Mouse (Mus musculus) CH12.LX (cell line): ENCODE data around the gene Rassf2. TPM values are rescaled to one million over a fixed set of nuclear protein-coding genes. Genes with fewer than 3 reads are reported as not detected.

Experiments
- DNase-seq: peaks from one replicate; pipeline ENCODE4 v3.0.0-alpha.2; 2013; ENCODE audit errors: extremely low read depth
- H3K27ac ChIP-seq: 2 replicates; pipeline ENCODE4 v1.5.1; 2012; ENCODE audit warnings: low read depth, mild to moderate bottlenecking, control low read depth, moderate library complexity; ENCODE audit not compliant: insufficient read depth
- H3K27me3 ChIP-seq: replicated peaks from 2 replicates; pipeline ENCODE3; 2012; ENCODE audit warnings: inconsistent platforms
- H3K36me3 ChIP-seq, 2 experiments: replicated peaks in 1 of 2; 2 replicates each; pipeline versions ENCODE3 to v1.6.1; 2012; ENCODE audit warnings: inconsistent platforms in 1 of 2, low read length in 1 of 2, mild to moderate bottlenecking in 1 of 2, mixed read lengths in 1 of 2, moderate library complexity in 1 of 2; ENCODE audit not compliant: control insufficient read depth in 1 of 2, insufficient read depth in 1 of 2
- H3K4me1 ChIP-seq, 2 experiments: 2 replicates each; pipeline ENCODE4 v1.6.1; 2012; ENCODE audit warnings: inconsistent platforms in 1 of 2, moderate library complexity in 1 of 2; ENCODE audit not compliant: insufficient read depth in 2 of 2, control insufficient read depth in 1 of 2
- H3K4me2 ChIP-seq: 2 replicates; pipeline ENCODE4 v1.6.1; 2012; ENCODE audit warnings: low read depth, mild to moderate bottlenecking, control low read depth; ENCODE audit not compliant: poor library complexity, insufficient read depth, severe bottlenecking
- H3K4me3 ChIP-seq, 3 experiments: fragments of 150-350 bp in 1 of 3; sonication (generic) in 1 of 3; replicated peaks in 1 of 3; 2 replicates each; pipeline versions ENCODE3 to v1.5.1; 2011 to 2012; ENCODE audit warnings: low read depth in 2 of 3, low read length in 2 of 3, mild to moderate bottlenecking in 2 of 3, moderate library complexity in 2 of 3, control low read depth in 1 of 3, improper control_type of control experiment in 1 of 3, inconsistent platforms in 1 of 3, mixed read lengths in 1 of 3; ENCODE audit not compliant: poor library complexity in 1 of 3
- H3K79me2 ChIP-seq: replicated peaks from 2 replicates; pipeline ENCODE4 v1.6.1; 2012; ENCODE audit warnings: mild to moderate bottlenecking, moderate library complexity; ENCODE audit not compliant: control insufficient read depth, poor library complexity, insufficient read depth, severe bottlenecking; ENCODE audit errors: extremely low read depth
- H3K9ac ChIP-seq: 2 replicates; pipeline ENCODE4 v1.6.1; 2012; ENCODE audit warnings: low read depth, mild to moderate bottlenecking, control low read depth, moderate library complexity; ENCODE audit not compliant: insufficient read depth
- H3K9me3 ChIP-seq: replicated peaks from 2 replicates; pipeline ENCODE3; 2012; ENCODE audit warnings: low read length, inconsistent platforms, mixed read lengths
- BHLHE40 ChIP-seq: IDR thresholded peaks from 2 replicates; pipeline ENCODE4 v1.6.1; 2011; ENCODE audit warnings: mild to moderate bottlenecking, low read depth, low read length, improper control_type of control experiment
- CHD1 ChIP-seq: IDR thresholded peaks from 2 replicates; pipeline ENCODE4 v1.6.1; 2012; ENCODE audit warnings: low read depth, low read length, improper control_type of control experiment, inconsistent platforms
- CHD2 ChIP-seq: IDR thresholded peaks from 2 replicates; pipeline ENCODE4 v1.6.1; 2011; ENCODE audit warnings: low read length, improper control_type of control experiment
- EP300 ChIP-seq: IDR thresholded peaks from 2 replicates; pipeline ENCODE4 v1.6.1; 2011; ENCODE audit warnings: low read length, improper control_type of control experiment
- ETS1 ChIP-seq: conservative IDR thresholded peaks from 2 replicates; pipeline ENCODE4 v1.6.1; 2012; ENCODE audit warnings: low read depth, mild to moderate bottlenecking, inconsistent platforms, low read length, improper control_type of control experiment, moderate library complexity
- IRF4 ChIP-seq: IDR thresholded peaks from 2 replicates; pipeline ENCODE4 v1.6.1; 2014; ENCODE audit warnings: low read depth, mild to moderate bottlenecking, inconsistent platforms, low read length, improper control_type of control experiment
- JUND ChIP-seq: conservative IDR thresholded peaks from 2 replicates; pipeline ENCODE4 v1.6.1; 2011; ENCODE audit warnings: low read depth, low read length, improper control_type of control experiment
- MAX ChIP-seq: IDR thresholded peaks from 2 replicates; pipeline ENCODE4 v1.6.1; 2011; ENCODE audit warnings: low read length, improper control_type of control experiment
- MAZ ChIP-seq: IDR thresholded peaks from 2 replicates; pipeline ENCODE4 v1.6.1; 2012; ENCODE audit warnings: low read depth, mild to moderate bottlenecking, inconsistent platforms, low read length, improper control_type of control experiment, moderate library complexity
- MEF2A ChIP-seq: IDR thresholded peaks from 2 replicates; pipeline ENCODE4 v1.6.1; 2014; ENCODE audit warnings: low read depth, mild to moderate bottlenecking, inconsistent platforms, low read length, improper control_type of control experiment, borderline replicate concordance
- MXI1 ChIP-seq: IDR thresholded peaks from 2 replicates; pipeline ENCODE4 v1.6.1; 2011; ENCODE audit warnings: mild to moderate bottlenecking, low read depth, low read length, improper control_type of control experiment
- MYC ChIP-seq: IDR thresholded peaks from 2 replicates; pipeline ENCODE4 v1.6.1; 2011; ENCODE audit warnings: low read depth, mild to moderate bottlenecking, improper control_type of control experiment, low read length
- NRF1 ChIP-seq: IDR thresholded peaks from 2 replicates; pipeline ENCODE4 v1.6.1; 2014; ENCODE audit warnings: low read depth, mild to moderate bottlenecking, inconsistent platforms, low read length, improper control_type of control experiment, moderate library complexity
- PAX5 ChIP-seq: IDR thresholded peaks from 2 replicates; pipeline ENCODE4 v1.6.1; 2012; ENCODE audit warnings: low read length, inconsistent platforms, mixed read lengths
- POLR2A ChIP-seq: IDR thresholded peaks from 2 replicates; pipeline ENCODE4 v1.6.1; 2011; ENCODE audit warnings: low read depth, mild to moderate bottlenecking, improper control_type of control experiment, low read length
- SIN3A ChIP-seq: IDR thresholded peaks from 2 replicates; pipeline ENCODE4 v1.6.1; 2012; ENCODE audit warnings: low read length, improper control_type of control experiment, inconsistent platforms
- SMC3 ChIP-seq: IDR thresholded peaks from 2 replicates; pipeline ENCODE4 v1.6.1; 2011; ENCODE audit warnings: low read depth, low read length, improper control_type of control experiment
- TBP ChIP-seq: conservative IDR thresholded peaks from 2 replicates; pipeline ENCODE4 v1.6.1; 2011; ENCODE audit warnings: low read depth, low read length, improper control_type of control experiment
- TCF12 ChIP-seq: IDR thresholded peaks from 2 replicates; pipeline ENCODE4 v1.6.1; 2014; ENCODE audit warnings: low read depth, mild to moderate bottlenecking, inconsistent platforms, low read length, improper control_type of control experiment
- UBTF ChIP-seq: IDR thresholded peaks from 2 replicates; pipeline ENCODE4 v1.6.1; 2012; ENCODE audit warnings: low read depth, mild to moderate bottlenecking, inconsistent platforms, low read length, improper control_type of control experiment, moderate library complexity
- ZC3H11A ChIP-seq: IDR thresholded peaks from 2 replicates; pipeline ENCODE4 v1.6.1; 2012; ENCODE audit warnings: low read depth, mild to moderate bottlenecking, inconsistent platforms, low read length, improper control_type of control experiment
- ZMIZ1 ChIP-seq: IDR thresholded peaks from 2 replicates; pipeline ENCODE4 v1.6.1; 2012; ENCODE audit warnings: low read depth, mild to moderate bottlenecking, inconsistent platforms, low read length, improper control_type of control experiment
- dilution Hi-C: fragments of 300-500 bp; cut with MboI; formaldehyde crosslinking; loops from 2 replicates; pipeline ENCODE4 v1.14.3; 2020; ENCODE audit warnings: low sequenced_read_pairs; ENCODE audit not compliant: extremely low pct_unique_long_range_greater_than_20kb, extremely low pct_ligation_motif_present
- in situ Hi-C: fragments of 300-500 bp; cut with MboI; formaldehyde crosslinking; loops from 3 replicates; pipeline ENCODE4 v1.14.3; 2019; ENCODE audit warnings: low sequenced_read_pairs, low pct_ligation_motif_present, low pct_unique_long_range_greater_than_20kb, mixed read lengths
- polyA plus RNA-seq: library from polyadenylated mRNA; unstranded; fragments of >175 nt; gene quantifications from 2 replicates; pipeline ENCODE4 v1.2.1, GENCODE M21; 2012; ENCODE audit warnings: low read depth; ENCODE audit not compliant: insufficient read length
- total RNA-seq, 2 experiments: library from RNA; depleted of rRNA; stranded (reverse); fragments of 300-350 nt in 1 of 2; fragments of >200 nt in 1 of 2; gene quantifications; 2 replicates each; pipeline ENCODE4 v1.2.3; 2012 to 2014

The Rassf2 gene
- total RNA-seq (2012; rRNA removed) (44.4 and 45.3 TPM in 2 replicates), total RNA-seq (2014; rRNA removed) (30.2 and 33.8 TPM in 2 replicates), polyA plus RNA-seq (60.4 and 61.5 TPM in 2 replicates)

GRCm38 (mm10) chr2:132029646-132030417 is at the start of gene Rassf2:
TSS of gene Rassf2 (minus strand) at chr2:132030258.
- peaks cover 0 to 26% of the 10 kb centered on the region in 2 experiments for H3K36me3 ChIP-seq
- H3K27me3 ChIP-seq: no peaks in the 10 kb centered on the region
- in situ Hi-C loops (no loop called here), dilution Hi-C loops (no loop called here)
- H3K27ac ChIP-seq: peak within 1 kb of the TSS; percentile 71
- H3K79me2 ChIP-seq: peaks cover 35% of the 10 kb centered on the region
- peak within 1 kb of the TSS; percentile 83 for H3K9ac ChIP-seq
- H3K4me1 ChIP-seq: peaks cover 20 to 68% of the 10 kb centered on the region in 2 experiments
- peak within 1 kb of the TSS; percentile 74 for H3K4me2 ChIP-seq
- peak; percentile 96 for DNase-seq
- TF ChIP-seq BHLHE40 (peak; percentile 14; the same call in 1 of the 2 replicates), POLR2A (peak; percentile 25; the same call in 1 of the 2 replicates), ETS1 (no peak), MAZ (peak; percentile 93), IRF4 (0 out of 2 replicates have a peak, but pooled peaks have one; percentile 6), TCF12 (peak; percentile 34; the same call in 1 of the 2 replicates), MEF2A (no peak)
- H3K4me3 ChIP-seq: peak within 1 kb of the TSS; percentile 84 to 90 (median 88)
- no peaks in the 10 kb centered on the region for H3K9me3 ChIP-seq

GRCm38 (mm10) chr2:132079139-132079538 is 49.1 kb upstream of the Rassf2 start:
- in situ Hi-C loops (no loop called here), dilution Hi-C loops (no loop called here)
- no peak overlapping the region for H3K4me3 ChIP-seq
- peaks cover 0 to 6% of the 10 kb centered on the region in 2 experiments; a peak in 1 of 4 replicates for H3K4me1 ChIP-seq
- peaks cover 36 to 90% of the 10 kb centered on the region in 2 experiments for H3K36me3 ChIP-seq
- H3K9me3 ChIP-seq: no peaks in the 10 kb centered on the region
- H3K9ac ChIP-seq: no peak overlapping the region
- H3K27me3 ChIP-seq: no peaks in the 10 kb centered on the region
- no peaks in the 10 kb centered on the region for H3K79me2 ChIP-seq
- TF ChIP-seq MAX (no peak), TBP (no peak), SMC3 (no peak), EP300 (no peak), BHLHE40 (no peak), SIN3A (no peak), CHD1 (no peak), UBTF (no peak), ZC3H11A (no peak), MXI1 (no peak), JUND (no peak), NRF1 (no peak), CHD2 (no peak), PAX5 (no peak), ZMIZ1 (no peak), IRF4 (no peak), MAZ (no peak), MYC (no peak)
- no peak for DNase-seq
- H3K4me2 ChIP-seq: no peak overlapping the region
- no peak overlapping the region for H3K27ac ChIP-seq
